In genomic region chr16:71256175-71256574, GRCm38 (mm10) we compare ENCODE assay signal across 21 mouse cellular contexts.
A peak's percentile ranks its signal among the peaks of the same experiment; 100 is the strongest.
DNase-seq lines count a peak whose midpoint lies in the region; ATAC-seq and TF ChIP-seq lines count a peak whose summit lies in the region.
"Had no signal": no experiment of that assay in that cellular context is flagged by ENCODE, and none has a peak within 500 bp of the region (broad histone marks: within the 10 kb centered on the region; RNA-seq: fewer than 3 reads in every experiment).

No protein-coding gene starts in this region.

- ATAC-seq in midbrain, postnatal 0 days (ENCODE audit: low FRiP score) = no peak
- ATAC-seq in midbrain, embryonic 16.5 days = no peak
- ATAC-seq: intestine, postnatal 0 days had no signal

- no peaks in the 10 kb centered on the region for H3K4me1 ChIP-seq in midbrain, postnatal 0 days (ENCODE audit: insufficient read depth, low read length)
- no peaks in the 10 kb centered on the region for H3K4me1 ChIP-seq in midbrain, embryonic 16.5 days (ENCODE audit: control insufficient read depth, insufficient read depth, low read length)
- H3K4me1 ChIP-seq: embryonic facial prominence, embryonic 12.5 days; heart, embryonic 12.5 days; liver, embryonic 13.5 days; neural tube, embryonic 13.5 days had no signal

- no peaks in the 10 kb centered on the region for H3K27me3 ChIP-seq in midbrain, postnatal 0 days (ENCODE audit: insufficient read depth, low read length)
- H3K27me3 ChIP-seq in midbrain, embryonic 16.5 days (ENCODE audit: control insufficient read depth, insufficient read depth, low read depth, low read length) = no peaks in the 10 kb centered on the region
- H3K27me3 ChIP-seq: embryonic facial prominence, embryonic 12.5 days; heart, embryonic 12.5 days; liver, embryonic 13.5 days; neural tube, embryonic 13.5 days had no signal

- no peaks in the 10 kb centered on the region for H3K9me3 ChIP-seq in midbrain, postnatal 0 days (ENCODE audit: low read length)
- H3K9me3 ChIP-seq in midbrain, embryonic 16.5 days (replicated peaks; ENCODE audit: control insufficient read depth, low read length, poor library complexity, severe bottlenecking) = no peaks in the 10 kb centered on the region
- H3K9me3 ChIP-seq: embryonic facial prominence, embryonic 12.5 days; heart, embryonic 12.5 days; liver, embryonic 13.5 days; neural tube, embryonic 13.5 days had no signal

- WGBS in midbrain, postnatal 0 days = 58% methylated on average over 2 of the region's 2 CpGs
- 66% methylated on average over 2 of the region's 2 CpGs for WGBS in midbrain, embryonic 16.5 days

- no peak overlapping the region for H3K4me3 ChIP-seq in midbrain, postnatal 0 days (ENCODE audit: low read depth, low read length)
- H3K4me3 ChIP-seq in midbrain, embryonic 16.5 days (ENCODE audit: low read depth, low read length) = no peak overlapping the region
- H3K4me3 ChIP-seq: embryonic facial prominence, embryonic 12.5 days; heart, embryonic 12.5 days; liver, embryonic 13.5 days; neural tube, embryonic 13.5 days had no signal

- H3K9ac ChIP-seq in midbrain, postnatal 0 days (replicated peaks; ENCODE audit: low read length, poor library complexity, severe bottlenecking) = no peak overlapping the region
- no peak overlapping the region for H3K9ac ChIP-seq in midbrain, embryonic 16.5 days (ENCODE audit: low read depth, low read length)
- H3K9ac ChIP-seq: embryonic facial prominence, embryonic 12.5 days; heart, embryonic 12.5 days; liver, embryonic 13.5 days; neural tube, embryonic 13.5 days had no signal

- DNase-seq in embryo, embryonic 11 days = peak; percentile 25
- DNase-seq in embryo, embryonic 9.5 days (ENCODE audit: extremely low spot score) = no peak
- DNase-seq in layer of hippocampus, adult 11-12 months (ENCODE audit: low spot score) = peak; percentile 13
- no peak for DNase-seq in layer of hippocampus, postnatal 36 days
- DNase-seq in midbrain, postnatal 0 days (ENCODE audit: low spot score) = peak; percentile 73
- peak; percentile 46 for DNase-seq in brain, embryonic 18.5 days (ENCODE audit: low read depth, low spot score)
- DNase-seq in heart, adult 9 months (ENCODE audit: low spot score in 2 of 2) = no peak
- DNase-seq: adrenal gland, postnatal 36 days; cerebellum, adult 2 months; gastrocnemius, postnatal 25 days; heart, postnatal 4 days; kidney, postnatal 25 days; left cerebral cortex, postnatal 4 days; liver, embryonic 13.5 days; lung, postnatal 4 days; thymus, adult 18-20 months had no signal

- no peaks in the 10 kb centered on the region for H3K36me3 ChIP-seq in midbrain, postnatal 0 days (ENCODE audit: insufficient read depth, low read length)
- no peaks in the 10 kb centered on the region for H3K36me3 ChIP-seq in midbrain, embryonic 16.5 days (ENCODE audit: control insufficient read depth, insufficient read depth, low read length)
- H3K36me3 ChIP-seq: embryonic facial prominence, embryonic 12.5 days; heart, embryonic 12.5 days; liver, embryonic 13.5 days; neural tube, embryonic 13.5 days had no signal

- peak; percentile 73 for TF ChIP-seq CTCF in midbrain, postnatal 0 days (IDR thresholded peaks at IDR 0.05)

- H3K27ac ChIP-seq in midbrain, postnatal 0 days (ENCODE audit: low read depth, low read length) = no peak overlapping the region
- H3K27ac ChIP-seq in midbrain, embryonic 16.5 days (ENCODE audit: low read length) = no peak overlapping the region
- H3K27ac ChIP-seq: embryonic facial prominence, embryonic 12.5 days; liver, embryonic 13.5 days; neural tube, embryonic 13.5 days had no signal

- no peak overlapping the region for H3K4me2 ChIP-seq in midbrain, postnatal 0 days (ENCODE audit: low read depth, low read length, poor library complexity, severe bottlenecking)
- no peak overlapping the region for H3K4me2 ChIP-seq in midbrain, embryonic 16.5 days (ENCODE audit: low read length)
- H3K4me2 ChIP-seq: embryonic facial prominence, embryonic 12.5 days; heart, embryonic 12.5 days; liver, embryonic 13.5 days; neural tube, embryonic 13.5 days had no signal

Comparison
In these comparisons a context has a peak if more than half of its experiments do, and no peak if none do; other contexts are left out.
1. DNase-seq: peak in embryo, embryonic 11 days (single experiment), layer of hippocampus, adult 11-12 months (single experiment), midbrain, postnatal 0 days (single experiment) and brain, embryonic 18.5 days (single experiment); none in embryo, embryonic 9.5 days (single experiment), layer of hippocampus, postnatal 36 days (0 of 2) and heart, adult 9 months (0 of 2).